Mouse (Mus musculus) brown adipose tissue, adult 24 weeks (tissue): ENCODE results near the gene Wnt6. TPM values are rescaled to one million over a fixed set of nuclear protein-coding genes. Genes with fewer than 3 reads are reported as not detected.

Experiments used
- H3K27ac ChIP-seq: fragments of 200-500 bp; replicated peaks from 2 replicates; pipeline ENCODE4 v1.5.1; 2012; ENCODE audit warnings: low read depth, mild to moderate bottlenecking, low read length
- H3K4me1 ChIP-seq: fragments of 200-500 bp; 2 replicates; pipeline ENCODE4 v1.6.1; 2012; ENCODE audit warnings: low read length, mixed read lengths; ENCODE audit not compliant: control insufficient read depth, insufficient read depth, insufficient read length
- H3K4me3 ChIP-seq: fragments of 200-500 bp; 2 replicates; pipeline ENCODE4 v1.5.1; 2012; ENCODE audit warnings: low read depth, mild to moderate bottlenecking, low read length, moderate library complexity; ENCODE audit not compliant: insufficient read depth
- polyA plus RNA-seq: library from polyadenylated mRNA; stranded (reverse); fragments of >200 nt; gene quantifications from 2 replicates; pipeline ENCODE4 v1.2.4, GENCODE M21; 2012; ENCODE audit not compliant: missing spikeins, insufficient read depth, insufficient read length

Wnt6 gene
- polyA plus RNA-seq, 1 experiment = not detected

DNA sequence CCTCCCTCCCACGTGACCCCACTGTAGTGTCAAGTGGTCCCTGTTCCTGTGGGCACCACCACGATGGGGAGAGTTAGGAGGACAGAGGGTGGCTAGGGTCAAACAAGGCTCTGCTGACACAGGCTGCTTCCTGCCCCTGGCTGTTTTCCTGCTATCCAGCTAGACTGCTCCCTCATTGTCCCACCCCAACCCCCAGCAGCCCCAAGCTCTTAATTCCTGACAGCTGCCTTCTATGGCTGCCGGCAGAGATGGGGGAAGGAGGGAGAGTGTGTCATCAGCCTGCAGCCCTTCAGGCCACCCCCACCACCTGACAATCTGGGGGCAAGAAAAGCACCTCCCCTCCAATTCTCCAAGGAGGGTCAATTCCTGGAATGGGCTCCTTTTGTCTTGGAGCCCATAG is 18.4 kb downstream of the Wnt6 start:
- no peak overlapping the region for H3K4me3 ChIP-seq
- H3K27ac ChIP-seq = no peak overlapping the region
- H3K4me1 ChIP-seq = no peaks in the 10 kb centered on the region

DNA sequence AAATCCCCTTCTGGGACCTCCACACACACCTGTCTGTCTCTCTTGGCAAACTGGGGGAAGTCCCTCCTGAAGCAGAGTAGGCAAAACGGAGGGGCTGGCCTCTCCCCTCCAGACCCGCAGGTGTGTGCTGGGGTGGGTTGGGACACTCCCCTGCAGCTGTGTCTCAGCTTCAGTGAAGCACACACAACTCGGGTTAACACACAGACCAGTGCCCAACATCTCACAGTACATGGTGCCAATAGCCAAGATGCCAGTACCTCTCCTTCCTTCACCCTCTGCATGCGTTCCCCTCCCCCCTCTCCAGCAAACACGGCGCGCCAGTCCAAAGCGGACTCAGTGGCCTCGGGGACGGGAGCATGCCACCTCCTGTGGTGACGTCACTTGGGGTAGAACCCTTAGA is 19.6 kb downstream of the Wnt6 start, which contains the start of gene Wnt10a:
TSS of gene Wnt10a (plus strand) at position 268 of the 400 bp plus-strand sequence.
- Histone ChIP-seq H3K4me1 (no peaks in the 10 kb centered on the region), H3K27ac (no peak within 1 kb of the TSS), H3K4me3 (no peak within 1 kb of the TSS)

DNA sequence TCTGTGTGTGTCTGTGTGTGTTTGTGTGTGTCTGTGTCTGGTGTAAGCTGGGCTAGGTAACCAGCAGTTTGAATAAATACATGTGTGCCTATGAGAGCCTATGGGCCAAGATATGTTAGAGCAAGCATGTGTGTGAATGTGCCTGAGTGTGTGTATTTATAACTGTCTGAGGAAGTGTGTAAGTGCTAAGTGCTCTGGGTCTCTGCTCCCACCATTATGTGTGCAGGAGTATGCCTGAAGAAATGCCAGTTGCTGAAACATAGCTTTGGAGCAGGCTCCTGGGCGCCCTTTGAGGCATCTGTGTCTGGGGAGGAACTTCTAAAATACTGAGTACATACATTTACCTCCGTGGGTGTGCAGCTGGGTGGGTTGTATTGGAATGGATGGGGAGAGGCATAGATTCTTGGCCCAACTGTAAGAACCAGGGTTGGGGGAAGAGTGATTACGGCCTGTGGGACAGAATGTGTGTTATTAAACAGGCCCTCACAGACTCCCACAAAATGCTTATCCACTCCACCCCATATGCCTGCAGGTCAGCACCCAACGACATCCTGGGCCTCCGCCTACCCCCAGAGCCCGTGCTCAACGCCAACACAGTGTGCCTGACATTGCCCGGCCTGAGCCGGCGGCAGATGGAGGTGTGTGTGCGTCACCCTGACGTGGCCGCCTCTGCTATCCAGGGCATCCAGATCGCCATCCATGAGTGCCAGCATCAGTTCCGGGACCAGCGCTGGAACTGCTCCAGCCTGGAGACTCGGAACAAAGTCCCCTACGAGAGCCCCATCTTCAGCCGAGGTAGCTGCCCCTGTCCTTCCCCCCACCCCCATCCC is 21.4 kb downstream of the Wnt6 start:
- Histone ChIP-seq H3K4me3 (no peak overlapping the region), H3K4me1 (no peaks in the 10 kb centered on the region), H3K27ac (no peak overlapping the region)

DNA sequence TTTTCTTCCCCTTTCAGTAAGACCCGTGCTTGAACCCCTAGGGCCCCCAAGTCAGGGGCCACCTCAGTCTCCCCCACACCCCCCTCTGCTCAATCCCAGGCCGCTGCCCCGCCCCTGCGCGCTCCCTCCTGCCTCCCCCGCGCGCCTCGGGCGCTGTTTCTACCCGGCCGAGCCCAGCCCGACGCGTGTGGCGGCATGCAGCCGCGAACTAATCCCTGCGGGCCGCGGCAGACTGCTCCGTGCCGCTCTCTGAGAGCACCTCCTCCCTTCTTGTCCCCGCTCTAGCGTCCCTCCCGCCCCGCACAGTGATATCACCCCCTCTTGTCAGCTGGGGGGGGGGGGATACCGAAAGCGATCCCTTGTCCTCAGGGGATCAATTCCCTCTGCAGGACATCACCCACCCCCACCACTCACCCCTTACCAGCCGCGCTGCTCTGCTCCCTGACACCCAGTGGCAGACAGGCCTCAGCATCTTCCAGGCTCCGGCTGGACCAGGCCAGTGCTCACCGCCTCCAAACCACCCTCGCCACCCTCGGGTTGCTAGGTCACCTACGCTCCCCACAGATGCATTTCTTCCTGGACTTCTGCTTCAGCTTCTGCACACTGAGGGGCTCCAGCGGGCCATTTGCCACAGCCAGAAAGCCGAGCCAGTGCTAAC is 22.9 kb downstream of the Wnt6 start:
- Histone ChIP-seq H3K27ac (no peak overlapping the region), H3K4me1 (no peaks in the 10 kb centered on the region), H3K4me3 (no peak overlapping the region)

DNA sequence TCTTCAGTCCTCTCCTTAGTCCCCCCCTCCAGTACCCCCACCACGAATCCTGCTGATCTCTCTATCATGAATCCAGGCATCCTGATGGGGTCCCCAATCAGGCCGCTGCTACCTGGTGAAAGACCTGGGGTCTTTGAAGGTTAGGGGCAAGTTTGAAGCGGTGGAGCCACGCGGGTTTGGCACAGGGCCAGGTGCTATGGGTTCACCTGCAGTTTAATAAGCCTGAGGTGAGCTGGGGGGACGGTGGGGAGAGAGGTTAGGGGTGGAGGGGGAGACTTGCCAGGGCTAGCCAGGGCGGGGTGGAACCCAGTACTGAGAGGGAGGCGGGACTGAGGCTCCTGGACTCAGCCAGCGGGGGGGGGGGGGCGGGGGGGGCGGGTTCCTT is 23.4 kb downstream of the Wnt6 start:
- Histone ChIP-seq H3K4me1 (no peaks in the 10 kb centered on the region), H3K27ac (no peak overlapping the region), H3K4me3 (no peak overlapping the region)

DNA sequence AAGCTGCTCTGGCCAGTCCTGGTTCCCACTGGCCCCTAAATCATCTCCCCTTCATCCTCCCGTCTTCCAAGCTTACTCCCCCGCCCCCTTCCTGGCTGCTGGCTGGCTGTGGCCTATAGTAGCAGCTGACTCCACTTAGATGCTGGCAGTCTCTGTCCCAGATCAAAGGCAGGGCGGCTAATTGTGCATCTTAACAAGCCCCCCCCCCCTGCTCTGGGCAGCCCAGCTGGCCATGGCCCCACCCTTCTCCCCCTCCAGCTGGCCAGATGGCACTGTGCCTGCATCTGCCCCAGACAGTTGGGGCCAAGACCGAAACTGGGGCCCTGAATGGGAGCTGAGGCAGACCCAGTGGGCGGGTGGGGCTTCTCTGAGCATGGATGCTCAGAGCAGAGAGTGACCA is 25.8 kb downstream of the Wnt6 start:
- Histone ChIP-seq H3K4me3 (no peak overlapping the region), H3K4me1 (no peaks in the 10 kb centered on the region), H3K27ac (no peak overlapping the region)

DNA sequence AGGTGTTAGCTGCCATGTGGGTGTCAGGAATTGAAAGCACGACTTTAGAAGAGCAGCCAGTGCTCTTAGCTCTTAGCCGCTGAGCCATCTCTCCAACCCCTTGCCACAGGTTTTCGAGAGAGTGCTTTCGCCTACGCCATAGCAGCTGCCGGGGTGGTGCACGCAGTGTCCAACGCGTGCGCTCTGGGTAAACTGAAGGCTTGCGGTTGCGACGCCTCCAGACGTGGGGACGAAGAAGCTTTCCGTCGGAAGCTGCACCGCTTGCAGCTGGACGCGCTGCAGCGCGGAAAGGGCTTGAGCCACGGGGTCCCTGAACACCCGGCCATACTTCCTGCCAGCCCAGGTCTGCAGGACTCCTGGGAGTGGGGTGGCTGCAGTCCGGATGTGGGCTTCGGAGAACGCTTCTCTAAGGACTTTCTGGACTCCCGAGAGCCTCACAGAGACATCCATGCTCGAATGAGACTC is 28.8 kb downstream of the Wnt6 start:
- Histone ChIP-seq H3K4me1 (no peaks in the 10 kb centered on the region), H3K4me3 (no peak overlapping the region), H3K27ac (no peak overlapping the region)

DNA sequence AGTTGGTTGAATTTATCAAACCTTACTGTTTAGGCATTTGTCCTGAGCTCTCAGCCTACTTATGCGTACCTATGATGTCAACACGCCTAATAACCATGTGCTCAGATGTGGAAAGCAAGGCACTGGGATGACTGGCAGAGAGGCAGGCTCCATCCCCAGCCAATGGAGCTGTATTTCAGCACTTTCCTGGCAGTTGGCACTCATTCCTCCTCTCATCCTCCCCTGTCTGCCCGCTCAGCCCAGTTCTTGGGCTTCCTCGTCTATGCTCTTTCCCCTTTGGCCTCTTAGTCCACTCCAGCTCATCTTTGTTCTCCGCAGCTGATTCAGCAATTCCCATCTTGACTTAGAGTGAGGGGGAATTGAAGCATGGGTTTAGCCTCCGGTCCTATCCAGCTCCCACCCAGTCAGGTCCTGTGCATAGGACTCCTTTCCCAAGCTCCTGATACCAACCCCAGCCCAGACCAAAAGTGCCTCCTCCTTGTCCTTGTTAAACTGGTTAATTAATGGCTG is 30.0 kb downstream of the Wnt6 start:
- Histone ChIP-seq H3K4me3 (no peak overlapping the region), H3K27ac (no peak overlapping the region), H3K4me1 (no peaks in the 10 kb centered on the region)

DNA sequence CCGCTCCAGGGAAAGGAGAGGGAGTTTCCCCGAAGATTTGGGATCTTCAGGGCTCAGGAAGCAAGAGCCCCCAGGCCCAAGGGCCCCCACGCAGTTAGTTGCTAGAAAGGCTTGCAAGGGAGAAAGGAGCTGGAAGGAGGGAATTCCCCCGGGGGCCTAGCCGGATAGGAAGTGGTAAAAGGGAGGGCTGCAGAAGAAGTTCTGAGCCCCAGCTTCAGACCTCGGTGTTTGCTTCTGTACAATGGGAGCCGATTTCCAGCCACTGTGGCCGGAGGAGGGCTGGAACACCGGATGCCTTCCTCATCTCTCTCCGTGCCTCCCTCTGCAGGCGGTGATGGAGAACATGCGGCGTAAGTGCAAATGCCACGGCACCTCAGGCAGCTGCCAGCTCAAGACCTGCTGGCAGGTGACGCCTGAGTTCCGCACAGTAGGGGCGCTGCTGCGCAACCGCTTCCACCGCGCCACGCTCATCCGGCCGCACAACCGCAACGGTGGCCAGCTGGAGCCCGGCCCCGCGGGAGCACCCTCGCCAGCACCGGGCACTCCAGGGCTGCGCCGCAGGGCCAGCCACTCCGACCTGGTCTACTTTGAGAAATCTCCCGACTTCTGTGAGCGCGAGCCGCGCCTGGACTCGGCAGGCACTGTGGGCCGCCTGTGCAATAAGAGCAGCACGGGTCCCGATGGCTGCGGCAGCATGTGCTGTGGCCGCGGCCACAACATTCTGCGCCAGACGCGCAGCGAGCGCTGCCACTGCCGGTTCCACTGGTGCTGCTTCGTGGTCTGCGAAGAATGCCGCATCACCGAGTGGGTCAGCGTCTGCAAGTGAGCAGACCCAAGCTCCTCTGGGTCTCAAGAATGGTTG is 31.3 kb downstream of the Wnt6 start:
- Histone ChIP-seq H3K4me1 (no peaks in the 10 kb centered on the region), H3K4me3 (peak overlapping the region; percentile 36), H3K27ac (no peak overlapping the region)

DNA sequence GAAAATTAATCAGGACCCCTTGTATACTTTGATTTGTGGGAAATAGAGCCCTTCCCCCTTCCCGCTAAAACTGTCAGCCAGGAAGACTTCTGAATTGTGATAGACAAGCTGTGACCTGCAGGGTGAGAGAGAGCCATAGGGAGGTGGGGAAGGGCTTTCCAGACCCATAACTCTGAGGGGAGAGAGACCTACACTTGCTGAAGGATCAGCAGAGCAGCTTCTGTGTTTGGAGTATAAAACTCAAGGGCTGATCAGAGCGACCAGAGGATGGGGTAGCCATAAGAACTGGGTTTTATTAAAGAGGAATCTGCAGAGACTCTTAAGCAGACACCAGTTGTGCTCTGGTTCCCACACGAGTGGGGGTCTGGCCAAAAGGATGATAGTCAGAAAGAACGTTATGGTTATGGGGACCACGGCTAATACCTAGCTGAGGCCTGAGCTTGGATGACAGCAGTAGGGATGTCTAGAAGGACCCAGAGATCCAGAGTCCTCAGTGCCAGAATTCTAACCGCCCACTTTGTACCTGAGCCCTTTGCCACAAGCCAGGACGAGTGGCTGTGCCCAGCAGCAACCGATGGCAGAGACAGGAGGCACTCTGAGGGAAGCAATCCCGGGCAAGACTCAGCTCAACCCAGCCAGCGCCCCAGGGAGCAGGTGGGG is 32.6 kb downstream of the Wnt6 start:
- Histone ChIP-seq H3K4me1 (no peaks in the 10 kb centered on the region), H3K4me3 (no peak overlapping the region), H3K27ac (no peak overlapping the region)

DNA sequence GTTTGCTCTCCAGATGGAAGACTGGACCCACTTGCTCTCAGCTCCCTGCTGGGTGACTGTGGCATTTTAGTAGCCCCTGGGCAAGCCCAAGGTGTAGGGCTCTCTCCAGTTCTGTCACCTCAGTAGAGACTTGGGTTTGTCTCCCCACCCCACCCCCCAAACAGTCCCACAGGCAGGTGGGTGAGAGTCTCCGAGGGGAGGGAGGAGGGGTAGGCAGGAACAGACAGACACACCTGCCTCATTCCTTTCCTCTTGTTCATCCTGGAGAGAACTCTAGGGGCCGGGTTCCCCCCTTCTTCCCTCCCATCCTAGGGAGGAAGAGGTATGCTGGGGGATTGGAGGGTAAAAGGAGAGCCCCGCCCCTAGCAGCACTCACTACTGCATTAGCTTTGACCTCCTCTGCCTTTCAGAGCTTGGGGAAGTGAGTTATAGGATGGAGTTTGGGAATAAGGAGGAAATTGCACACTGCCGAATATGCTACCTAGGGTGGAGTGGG is 33.7 kb downstream of the Wnt6 start:
- Histone ChIP-seq H3K27ac (no peak overlapping the region), H3K4me1 (no peaks in the 10 kb centered on the region), H3K4me3 (no peak overlapping the region)

DNA sequence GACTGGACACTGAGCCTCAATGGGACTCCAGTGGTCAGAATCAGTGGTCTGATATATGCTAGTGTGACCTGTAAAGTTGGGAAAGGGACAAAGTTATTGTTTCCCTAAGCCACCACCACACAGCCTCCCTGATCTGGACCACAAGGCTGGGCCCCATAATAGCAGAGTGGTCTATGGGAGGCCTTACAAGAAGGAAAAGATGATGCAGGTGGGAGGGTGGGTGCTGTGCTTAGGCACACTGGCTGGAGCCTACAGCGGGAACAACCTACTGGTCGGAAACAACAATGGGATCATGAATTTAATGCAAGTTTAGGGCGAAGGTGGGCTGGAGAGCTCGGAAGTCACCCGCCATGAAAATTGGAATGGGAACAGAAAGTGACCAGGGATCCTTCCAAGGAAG is 34.2 kb downstream of the Wnt6 start:
- H3K4me1 ChIP-seq = no peaks in the 10 kb centered on the region
- no peak overlapping the region for H3K27ac ChIP-seq
- H3K4me3 ChIP-seq = no peak overlapping the region

DNA sequence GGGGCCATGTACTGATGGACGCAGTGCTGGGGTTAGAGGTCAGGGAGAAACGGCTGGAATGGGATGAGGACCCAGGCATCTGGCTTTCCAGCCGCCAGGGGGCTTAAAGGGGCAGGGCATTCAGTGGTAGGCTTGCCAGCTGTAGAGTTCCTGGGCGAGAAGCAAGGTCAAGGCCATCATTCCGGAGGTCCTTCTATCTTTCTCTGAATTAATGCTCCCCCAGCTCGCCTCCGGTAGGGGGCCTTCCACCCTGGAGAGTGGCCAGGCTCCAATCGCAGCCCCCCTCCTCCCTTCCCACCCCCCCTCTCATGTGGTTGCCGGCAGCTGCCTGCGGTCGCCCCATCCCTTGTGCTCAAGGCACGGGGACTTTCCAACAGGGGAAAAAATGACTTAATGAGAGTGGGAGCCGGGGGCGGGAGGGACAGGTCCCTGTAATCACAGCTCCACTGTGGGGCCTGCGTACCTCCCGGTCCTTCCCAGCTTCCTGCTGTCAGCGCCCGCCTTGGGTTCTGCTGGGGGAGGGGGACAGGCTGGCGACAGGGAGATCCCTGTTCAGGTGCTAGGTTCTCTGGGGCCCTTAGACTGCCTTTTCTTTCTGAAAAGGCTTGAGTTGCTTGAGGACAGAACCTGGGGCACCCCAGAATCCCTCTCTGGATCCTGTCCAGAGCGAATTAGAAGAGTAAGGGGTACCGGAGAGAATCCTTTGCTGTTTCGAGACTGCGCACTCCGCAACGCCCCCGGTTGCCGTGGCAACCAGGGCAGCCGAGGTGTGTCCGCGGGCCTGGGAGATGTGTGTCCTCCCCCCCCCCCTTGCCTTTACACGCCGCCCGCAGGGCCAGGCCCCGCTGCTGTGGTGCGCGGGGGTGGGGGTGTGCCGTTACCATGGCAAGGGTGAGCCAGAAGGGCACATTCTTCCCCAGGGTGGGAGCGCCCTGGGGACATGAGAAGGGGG is 34.9 kb downstream of the Wnt6 start:
- H3K4me1 ChIP-seq = no peaks in the 10 kb centered on the region
- no peak overlapping the region for H3K27ac ChIP-seq
- no peak overlapping the region for H3K4me3 ChIP-seq
